Mouse (Mus musculus) megakaryocyte, embryonic 14.5 days (primary cell): ENCODE measurements around the gene Itpripl1. TPM values are rescaled to one million over a fixed set of nuclear protein-coding genes. Genes with fewer than 3 reads are reported as not detected.
"Not testable (repeated sequence)": the region's sequence is repeated elsewhere in the genome, so short reads cannot be mapped to it uniquely, and the experiment has no call there.

Experiments
- H3K27me3 ChIP-seq: replicated peaks from 2 replicates; pipeline ENCODE3; 2012; ENCODE audit warnings: inconsistent platforms
- H3K36me3 ChIP-seq: replicated peaks from 2 replicates; pipeline ENCODE3; 2012; ENCODE audit warnings: low read length, inconsistent platforms, mixed read lengths
- H3K4me1 ChIP-seq: 2 replicates; pipeline ENCODE4 v1.6.1; 2012; ENCODE audit warnings: inconsistent platforms
- H3K4me3 ChIP-seq: replicated peaks from 2 replicates; pipeline ENCODE3; 2012; ENCODE audit warnings: moderate library complexity, mild to moderate bottlenecking, inconsistent platforms
- H3K9me3 ChIP-seq: 2 replicates; pipeline ENCODE4 v1.6.1; 2012; ENCODE audit warnings: inconsistent platforms
- FLI1 ChIP-seq: IDR thresholded peaks from 2 replicates; pipeline ENCODE4 v1.6.1; 2012; ENCODE audit warnings: low read length, inconsistent platforms, mixed read lengths
- GATA1 ChIP-seq: IDR thresholded peaks from 3 replicates; pipeline ENCODE4 v1.6.1; 2012; ENCODE audit warnings: mixed read lengths, low read length, inconsistent platforms, borderline replicate concordance
- polyA plus RNA-seq: library from polyadenylated mRNA; stranded (reverse); fragments of >175 nt; gene quantifications from 2 replicates; pipeline ENCODE4 v1.2.3, GENCODE M21; 2012; ENCODE audit warnings: low replicate concordance; ENCODE audit not compliant: insufficient read depth

The Itpripl1 gene
- polyA plus RNA-seq, 1 experiment = 1.4 TPM

- no peak overlapping the region for H3K4me3 ChIP-seq
- H3K27me3 ChIP-seq = no peaks in the 10 kb centered on the region
- 0 out of 2 replicates have a peak, but pooled peaks cover 5% of the 10 kb centered on the region for H3K9me3 ChIP-seq
- no peaks in the 10 kb centered on the region for H3K4me1 ChIP-seq
- TF ChIP-seq FLI1 (no peak), GATA1 (no peak)
- H3K36me3 ChIP-seq = peaks cover 91% of the 10 kb centered on the region
Observed at GRCm38 (mm10) chr2:127108986-127109385, 34.3 kb downstream of the Itpripl1 start.

GRCm38 (mm10) chr2:127092000-127092399, 51.2 kb downstream of the Itpripl1 start:
- no peak for TF ChIP-seq GATA1
- TF ChIP-seq FLI1 = no peak
- peaks cover 19% of the 10 kb centered on the region for H3K4me1 ChIP-seq
- H3K36me3 ChIP-seq = peaks cover 74% of the 10 kb centered on the region
- H3K4me3 ChIP-seq = no peak overlapping the region
- no peaks in the 10 kb centered on the region for H3K9me3 ChIP-seq
- no peaks in the 10 kb centered on the region for H3K27me3 ChIP-seq

DNA sequence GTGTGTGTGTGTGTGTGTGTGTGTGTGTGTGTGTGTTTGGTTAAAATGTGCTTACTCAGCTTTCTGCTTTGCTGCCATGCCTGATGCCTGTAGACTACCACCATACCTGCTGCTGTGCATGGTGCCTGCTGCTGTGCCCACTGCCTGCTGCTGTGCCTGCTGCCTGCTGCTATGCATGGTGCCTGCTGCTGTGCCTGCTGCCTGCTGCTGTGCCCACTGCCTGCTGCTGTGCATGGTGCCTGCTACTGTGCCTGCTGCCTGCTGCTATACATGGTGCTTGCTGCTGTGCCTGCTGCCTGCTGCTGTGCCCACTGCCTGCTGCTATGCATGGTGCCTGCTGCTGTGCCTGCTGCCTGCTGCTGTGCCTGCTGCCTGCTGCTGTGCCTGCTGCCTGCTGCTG, 53.1 kb downstream of the Itpripl1 start:
- H3K27me3 ChIP-seq, H3K9me3 ChIP-seq: not testable (repeated sequence)
- H3K36me3 ChIP-seq = peaks cover 72% of the 10 kb centered on the region
- peaks cover 35% of the 10 kb centered on the region for H3K4me1 ChIP-seq
- H3K4me3 ChIP-seq = peak overlapping the region; percentile 81

Other genes starting within 250 kb of the Itpripl1 start
- 1.1 and 1.7 TPM in 2 replicates for gene Sppl2a, start 210.2 kb downstream of the Itpripl1 start, polyA plus RNA-seq
- 0.30 TPM in 1 of 2 replicates, not detected in the other for gene Ap4e1, start 134.7 kb downstream of the Itpripl1 start, polyA plus RNA-seq
- gene Blvra, start 72.8 kb downstream of the Itpripl1 start, polyA plus RNA-seq = 9.9 TPM in 1 of 2 replicates, not detected in the other
- 2.4 and 4.2 TPM in 2 replicates for gene Ncaph, start 9.5 kb downstream of the Itpripl1 start, polyA plus RNA-seq
- 0.11 TPM in 1 of 2 replicates, not detected in the other for gene 1810024B03Rik, start 64.8 kb upstream of the Itpripl1 start, polyA plus RNA-seq
- gene Snrnp200, start 64.9 kb upstream of the Itpripl1 start, polyA plus RNA-seq = 0.64 and 3.3 TPM in 2 replicates
- gene Ciao1, start 104.4 kb upstream of the Itpripl1 start, polyA plus RNA-seq = 12.4 TPM in 1 of 2 replicates, not detected in the other
- gene Tmem127, start 104.5 kb upstream of the Itpripl1 start, polyA plus RNA-seq = 11.3 and 45.4 TPM in 2 replicates
- 8.9 and 9.8 TPM in 2 replicates for gene Stard7, start 126.8 kb upstream of the Itpripl1 start, polyA plus RNA-seq
- 3.9 and 14.6 TPM in 2 replicates for gene Dusp2, start 192.7 kb upstream of the Itpripl1 start, polyA plus RNA-seq
- not detected in 2 replicates for gene Astl, start 195.2 kb upstream of the Itpripl1 start, polyA plus RNA-seq
- gene Adra2b, start 219.8 kb upstream of the Itpripl1 start, polyA plus RNA-seq = not detected in 2 replicates